Mouse (Mus musculus): ENCODE data around the gene Adamtsl3. TPM values are rescaled to one million over a fixed set of nuclear protein-coding genes. Genes with fewer than 3 reads are reported as not detected.
"Not testable (repeated sequence)": the region's sequence is repeated elsewhere in the genome, so short reads cannot be mapped to it uniquely, and the experiment has no call there.

Gene Adamtsl3
- polyA plus RNA-seq, 1 experiment from 2014 or later: 0.20 TPM

DNA sequence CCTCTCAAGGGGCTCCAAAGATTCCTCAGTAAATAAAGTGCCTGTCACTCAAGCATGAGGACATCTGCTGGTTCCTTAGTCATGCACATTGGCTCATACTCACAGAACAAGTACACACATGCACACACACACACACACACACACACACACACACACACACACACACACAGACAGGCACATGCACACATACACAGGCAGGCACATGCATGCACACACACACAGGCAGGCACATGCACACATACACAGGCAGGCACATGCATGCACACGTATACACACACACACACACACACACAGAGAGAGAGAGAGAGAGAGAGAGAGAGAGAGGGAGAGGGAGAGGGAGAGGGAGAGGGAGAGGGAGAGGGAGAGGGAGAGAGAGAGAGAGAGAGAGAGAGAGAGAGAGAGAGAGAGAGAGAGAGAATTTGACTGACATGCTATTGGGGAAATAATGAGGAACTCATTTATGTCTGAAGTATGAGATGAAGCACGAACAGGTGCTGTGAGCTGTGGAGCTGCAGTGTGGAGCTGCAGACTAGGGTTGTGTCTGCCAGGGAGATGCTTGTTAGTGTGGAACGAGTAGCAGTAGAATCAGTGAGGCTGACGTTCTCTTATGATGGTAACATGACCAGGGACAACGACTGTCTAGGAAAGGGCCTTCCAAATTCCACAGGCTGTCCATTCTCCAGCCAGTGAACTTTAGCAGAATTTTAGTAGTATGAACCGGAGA lies 85.0 kb downstream of the Adamtsl3 start:
- not testable (repeated sequence) for DNase-seq (ENCODE audit: low spot score)

GRCm38 (mm10) chr7:82422561-82422960 lies 87.1 kb downstream of the Adamtsl3 start:
- DNase-seq (ENCODE audit: low spot score): no peak

DNA sequence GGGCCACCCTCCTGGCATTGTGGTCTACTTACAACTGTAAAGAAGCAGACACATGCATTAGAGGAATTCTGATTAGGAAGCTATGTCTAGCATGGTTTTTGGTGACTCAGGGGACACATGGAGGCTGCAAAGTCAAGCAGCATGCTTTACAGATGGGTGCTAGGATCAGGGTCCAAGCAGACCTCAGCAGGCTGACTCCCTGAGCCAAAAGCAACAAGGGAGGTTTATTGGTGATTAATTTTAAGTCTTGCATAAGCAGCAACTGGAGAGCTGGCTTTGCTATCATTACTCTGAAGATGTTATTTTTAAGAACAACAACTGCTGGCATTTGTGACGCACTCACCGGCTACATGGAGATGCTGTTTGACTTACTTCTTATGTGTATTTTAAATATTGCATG lies 88.1 kb downstream of the Adamtsl3 start:
- no peak for DNase-seq (ENCODE audit: low spot score)

DNA sequence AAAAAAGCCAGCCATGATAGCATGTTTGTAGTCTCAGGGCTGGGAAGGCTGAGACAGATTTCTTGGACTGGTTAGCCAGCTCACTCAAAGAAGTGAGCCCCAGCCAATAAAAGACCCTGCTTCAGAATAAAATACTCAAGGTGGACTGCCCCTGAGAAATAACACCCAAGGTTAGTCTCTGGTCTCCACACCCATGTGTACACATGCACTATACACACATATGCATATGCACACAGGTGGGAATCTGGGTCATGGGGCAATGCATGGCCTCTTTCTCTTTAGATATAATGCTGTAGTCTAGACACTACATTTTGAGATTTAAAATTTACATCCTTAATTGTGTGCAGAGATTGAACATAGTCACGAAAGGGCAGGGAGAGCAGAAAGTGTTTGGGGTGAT lies 88.8 kb downstream of the Adamtsl3 start:
- no peak for DNase-seq (ENCODE audit: low spot score)

- DNase-seq (ENCODE audit: low spot score): no peak
These were observed 89.9 kb downstream of the Adamtsl3 start for GRCm38 (mm10) chr7:82425374-82425773.

DNA sequence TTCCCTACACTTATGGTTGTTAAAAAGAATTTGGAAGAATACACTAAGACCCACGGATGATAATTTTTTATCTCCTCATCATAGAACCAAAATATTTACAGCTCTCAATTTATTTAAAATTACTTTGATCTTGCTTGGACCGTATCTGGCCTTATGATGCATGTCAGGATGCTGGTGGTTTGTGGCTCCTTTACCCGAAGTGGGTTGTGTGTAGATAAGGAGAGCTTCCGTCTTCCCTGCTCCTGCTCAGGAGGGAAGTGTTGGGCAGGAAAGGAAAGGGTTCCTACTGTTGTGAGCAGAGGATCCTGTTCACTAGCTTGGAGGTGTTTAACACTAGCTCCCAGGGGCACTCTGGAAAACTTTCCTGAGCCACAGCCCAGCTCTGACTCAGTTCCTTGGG lies 94.0 kb downstream of the Adamtsl3 start:
- DNase-seq (ENCODE audit: low spot score): no peak

GRCm38 (mm10) chr7:82431572-82431971 lies 96.1 kb downstream of the Adamtsl3 start:
- DNase-seq (ENCODE audit: low spot score): no peak

DNA sequence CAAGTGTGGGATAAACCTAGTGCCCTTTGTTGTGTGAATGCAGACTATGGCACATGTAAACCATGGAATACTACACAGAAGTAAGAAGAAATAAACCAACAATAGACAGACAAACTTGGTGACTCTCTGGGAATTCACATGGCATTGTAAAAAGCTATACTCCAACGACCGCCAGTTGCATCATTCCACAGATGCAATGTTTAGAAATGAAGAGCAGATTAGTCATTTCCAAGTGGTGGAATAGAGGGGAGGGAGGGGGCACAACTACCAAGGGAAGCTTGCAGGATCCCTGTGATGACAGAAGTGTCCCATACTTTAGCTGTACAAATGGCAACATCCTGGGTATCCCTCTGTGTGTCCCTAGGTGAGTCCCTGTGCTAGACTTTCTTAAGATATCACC lies 97.7 kb downstream of the Adamtsl3 start:
- DNase-seq (ENCODE audit: low spot score): no peak

- no peak for DNase-seq (ENCODE audit: low spot score)
These were observed 122.9 kb downstream of the Adamtsl3 start for GRCm38 (mm10) chr7:82458376-82458775.

DNA sequence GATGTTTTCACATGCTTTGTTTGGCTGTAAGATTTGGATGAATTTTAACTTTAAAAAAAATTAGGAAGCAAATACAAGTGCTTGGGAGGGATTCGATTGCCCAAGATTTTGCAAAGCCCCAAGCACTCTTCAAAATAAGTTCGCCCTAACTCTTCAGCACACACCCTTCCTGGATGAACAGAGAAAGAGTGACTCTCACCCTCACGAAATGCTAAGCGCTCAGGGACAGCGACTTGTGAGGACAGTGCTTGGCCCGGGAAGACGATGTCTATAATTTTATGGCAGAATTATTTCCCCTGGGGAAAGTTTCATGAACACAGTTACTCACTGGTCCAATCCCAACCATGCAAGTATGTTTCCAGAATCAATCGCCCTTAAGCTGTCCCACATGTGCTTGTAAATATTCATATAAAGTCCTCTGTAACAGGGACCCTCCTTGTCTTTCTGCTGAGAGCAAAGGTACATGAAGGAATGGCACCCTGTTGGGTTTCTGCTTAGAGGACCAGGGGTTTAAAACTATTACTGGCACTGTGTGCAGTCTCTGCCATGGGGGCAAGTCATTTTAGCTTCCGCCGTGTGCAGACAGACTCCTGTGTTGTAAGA lies 127.5 kb downstream of the Adamtsl3 start:
- no peak for DNase-seq (ENCODE audit: low spot score)

GRCm38 (mm10) chr7:82464364-82464763 lies 128.9 kb downstream of the Adamtsl3 start:
- no peak for DNase-seq (ENCODE audit: low spot score)

- DNase-seq (ENCODE audit: low spot score): no peak
These were observed 129.9 kb downstream of the Adamtsl3 start for GRCm38 (mm10) chr7:82465437-82465836.

- DNase-seq (ENCODE audit: low spot score): no peak
These were observed 141.1 kb downstream of the Adamtsl3 start for GRCm38 (mm10) chr7:82476441-82477221.

- DNase-seq (ENCODE audit: low spot score): no peak
These were observed 143.0 kb downstream of the Adamtsl3 start for GRCm38 (mm10) chr7:82478461-82478860.

DNA sequence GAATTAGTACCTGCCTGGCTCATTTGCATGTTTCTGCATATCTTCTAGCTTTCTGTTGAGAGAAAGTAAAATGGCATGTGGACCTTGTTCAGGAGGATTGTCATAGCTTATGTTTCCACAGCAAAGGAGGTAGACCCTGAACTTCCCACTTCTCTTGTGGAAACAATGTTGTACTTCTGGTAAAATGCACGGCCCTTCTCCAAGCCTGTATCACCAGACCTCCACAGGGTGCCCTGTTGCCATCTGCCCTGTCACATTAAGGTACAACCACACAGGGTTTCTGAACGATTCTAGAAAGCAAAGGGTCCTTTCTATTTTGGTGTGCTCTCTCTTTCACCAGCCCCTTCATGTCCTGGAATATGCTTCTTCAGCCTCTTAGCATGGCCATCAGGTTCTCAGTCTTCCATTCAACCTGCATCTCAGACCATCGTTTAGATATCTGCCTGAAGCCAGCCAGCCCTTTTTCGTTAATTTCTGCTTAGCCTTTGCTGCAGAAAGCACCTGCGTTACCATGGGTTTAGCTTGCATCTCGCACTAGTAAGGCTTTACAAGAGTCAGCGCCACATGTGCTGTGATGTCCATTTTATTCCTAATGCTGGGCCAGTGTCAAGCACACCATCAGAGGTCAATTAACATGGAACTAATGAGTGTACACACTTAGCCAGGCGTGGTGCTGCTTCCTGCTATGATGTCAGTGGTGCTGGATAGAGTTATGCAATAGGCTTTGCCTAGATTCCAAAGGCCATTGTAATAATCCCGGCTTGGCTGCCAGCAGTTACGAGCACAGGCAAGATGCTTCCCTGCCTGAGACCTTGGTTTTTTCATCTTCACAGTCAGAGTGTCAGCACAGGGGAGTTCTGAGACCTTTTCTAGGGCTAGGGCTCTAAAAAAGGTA lies 143.6 kb downstream of the Adamtsl3 start:
- no peak for DNase-seq (ENCODE audit: low spot score)

- DNase-seq (ENCODE audit: low spot score): no peak
These were observed 147.9 kb downstream of the Adamtsl3 start for GRCm38 (mm10) chr7:82483426-82483825.

GRCm38 (mm10) chr7:82484834-82485233 lies 149.3 kb downstream of the Adamtsl3 start:
- no peak for DNase-seq (ENCODE audit: low spot score)

DNA sequence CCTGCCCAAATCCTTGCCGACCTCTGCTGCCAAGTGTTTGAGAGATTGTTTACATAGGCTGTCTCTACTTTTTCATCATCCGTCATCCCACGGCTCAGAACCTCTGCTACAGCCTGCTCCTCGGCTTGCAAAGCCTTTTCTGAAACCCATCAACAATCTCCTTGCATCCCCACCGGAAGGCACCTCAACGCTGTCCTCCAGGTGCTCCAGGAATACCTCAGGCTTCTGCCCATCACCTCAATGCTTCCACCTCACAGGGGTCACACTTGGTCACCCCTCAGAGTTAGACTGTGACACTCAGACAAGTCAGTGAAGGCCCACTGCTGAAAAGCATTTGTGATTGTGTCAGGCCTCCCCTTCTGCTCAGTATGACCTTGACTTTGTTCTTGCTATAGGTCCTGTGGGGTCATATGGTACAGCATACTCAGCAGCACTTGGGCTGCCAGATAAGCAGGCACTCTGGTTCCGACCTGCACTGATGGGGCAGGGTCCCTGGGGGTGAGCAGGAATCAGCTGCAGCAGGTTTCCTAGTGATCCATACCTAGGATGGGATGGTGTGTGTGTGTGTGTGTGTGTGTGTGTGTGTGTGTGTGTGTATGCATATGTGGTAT lies 150.0 kb downstream of the Adamtsl3 start:
- DNase-seq (ENCODE audit: low spot score): no peak

GRCm38 (mm10) chr7:82491018-82491417 lies 155.5 kb downstream of the Adamtsl3 start:
- DNase-seq (ENCODE audit: low spot score): no peak

- DNase-seq (ENCODE audit: low spot score): no peak
These were observed 157.4 kb downstream of the Adamtsl3 start for GRCm38 (mm10) chr7:82492881-82493280.

GRCm38 (mm10) chr7:82494220-82494619 lies 158.7 kb downstream of the Adamtsl3 start:
- DNase-seq (ENCODE audit: low spot score): no peak
